Mouse (Mus musculus) cortical plate, adult 2 months (tissue): ENCODE measurements around the gene Cog5.

Source experiments
- CTCF ChIP-seq: fragments of 200-500 bp; IDR thresholded peaks from 2 replicates; pipeline ENCODE4 v1.5.1; 2011; ENCODE audit warnings: mild to moderate bottlenecking, control low read depth, low read length; ENCODE audit not compliant: insufficient read depth; ENCODE audit errors: extremely low read depth
- POLR2A ChIP-seq: fragments of 200-500 bp; IDR thresholded peaks from 2 replicates; pipeline ENCODE4 v1.6.1; 2011; ENCODE audit warnings: mild to moderate bottlenecking, low read length, control low read depth; ENCODE audit not compliant: insufficient read depth; ENCODE audit errors: extremely low read depth

DNA sequence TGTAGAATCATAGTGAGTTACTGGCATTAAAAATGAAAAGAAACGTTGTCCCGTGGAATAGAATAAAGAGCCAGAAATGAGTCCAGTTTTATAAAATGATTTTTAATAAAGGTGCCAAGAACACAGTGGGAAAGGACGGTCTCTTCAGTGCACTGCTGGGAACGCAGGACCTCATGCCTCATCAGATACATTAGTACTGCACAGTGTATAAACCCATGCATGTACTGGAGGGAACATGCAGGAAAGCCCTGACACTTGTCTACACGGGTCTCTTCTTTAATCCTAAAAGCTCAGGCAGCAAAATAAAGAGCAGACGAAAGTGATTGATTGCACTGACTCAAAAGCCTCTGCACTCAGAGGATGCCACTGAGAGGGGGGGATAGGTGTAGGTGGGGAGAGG lies 236.0 kb downstream of the Cog5 start:
- TF ChIP-seq CTCF = no peak
- TF ChIP-seq POLR2A = no peak
